Mouse (Mus musculus) embryonic facial prominence, embryonic 10.5 days (tissue): ENCODE measurements around the gene Mettl7a1. TPM values are rescaled to one million over a fixed set of nuclear protein-coding genes. Genes with fewer than 3 reads are reported as not detected.
"Not testable (repeated sequence)": the region's sequence is repeated elsewhere in the genome, so short reads cannot be mapped to it uniquely, and the experiment has no call there.

Experiments used
- DNase-seq: peaks from one replicate; pipeline ENCODE4 v3.0.0-alpha.2; 2017; ENCODE audit warnings: low spot score
- H3K27ac ChIP-seq: fragments of 300-500 bp; sonication (generic); replicated peaks from 2 replicates; pipeline ENCODE4 v1.5.1; 2016; ENCODE audit warnings: mild to moderate bottlenecking
- H3K27me3 ChIP-seq: fragments of 300-500 bp; sonication (generic); replicated peaks from 2 replicates; pipeline ENCODE4 v1.6.1; 2016; ENCODE audit warnings: low read depth, mild to moderate bottlenecking; ENCODE audit not compliant: poor library complexity, severe bottlenecking
- H3K36me3 ChIP-seq: fragments of 300-500 bp; sonication (generic); replicated peaks from 2 replicates; pipeline ENCODE4 v1.6.1; 2016; ENCODE audit warnings: mild to moderate bottlenecking, moderate library complexity
- H3K4me1 ChIP-seq: fragments of 300-500 bp; sonication (generic); 2 replicates; pipeline ENCODE4 v1.6.1; 2016
- H3K4me3 ChIP-seq: fragments of 300-500 bp; sonication (generic); 2 replicates; pipeline ENCODE4 v1.5.1; 2016; ENCODE audit warnings: mild to moderate bottlenecking, moderate library complexity
- H3K9me3 ChIP-seq: fragments of 300-500 bp; sonication (generic); 2 replicates; pipeline ENCODE4 v1.6.1; 2016; ENCODE audit warnings: mild to moderate bottlenecking
- WGBS: fragments of 180-500 bp; shearing (Covaris S2); methylation state at CpG from one replicate; pipeline ENCODE4 v1.1.7; 2016; 5-methylcytosine and 5-hydroxymethylcytosine counted together
- polyA plus RNA-seq: library from polyadenylated mRNA; unstranded; fragments of >200 nt; fragmentation: Nextera tagmentation; extraction: Ambion mirVana; gene quantifications from 2 replicates; pipeline ENCODE4 v1.2.1, GENCODE M21; 2016

Mettl7a1 gene
- polyA plus RNA-seq, 1 experiment from 2014 or later: 3.3 TPM

- DNase-seq: no peak
- H3K9me3 ChIP-seq: no peaks in the 10 kb centered on the region; the same call in none of the 2 replicates
- H3K27ac ChIP-seq: no peak within 1 kb of the TSS
- H3K27me3 ChIP-seq: no peaks in the 10 kb centered on the region
- H3K4me1 ChIP-seq: peaks cover 12% of the 10 kb centered on the region
- 78% methylated on average over 7 of the region's 7 CpGs for WGBS
- H3K36me3 ChIP-seq: no peaks in the 10 kb centered on the region
- no peak within 1 kb of the TSS for H3K4me3 ChIP-seq
Observed at GRCm38 (mm10) chr15:100364242-100364641, 60.3 kb downstream of the Mettl7a1 start, which contains the start of gene Higd1c. Gene Higd1c (plus strand): TSS chr15:100364542.

GRCm38 (mm10) chr15:100365967-100366366 is 62.0 kb downstream of the Mettl7a1 start:
- not testable (repeated sequence) for H3K9me3 ChIP-seq, H3K27ac ChIP-seq, DNase-seq, H3K4me3 ChIP-seq, H3K36me3 ChIP-seq, H3K27me3 ChIP-seq
- whole genome bisulfite sequencing: 58% methylated on average over 9 of the region's 9 CpGs
- H3K4me1 ChIP-seq: peaks cover 15% of the 10 kb centered on the region

- no peak overlapping the region for H3K4me3 ChIP-seq
- no peaks in the 10 kb centered on the region; the same call in none of the 2 replicates for H3K9me3 ChIP-seq
- peaks cover 15% of the 10 kb centered on the region for H3K4me1 ChIP-seq
- DNase-seq: no peak
- H3K27ac ChIP-seq: no peak overlapping the region
- WGBS: 92% methylated on average over 7 of the region's 7 CpGs
- no peaks in the 10 kb centered on the region for H3K27me3 ChIP-seq
- H3K36me3 ChIP-seq: no peaks in the 10 kb centered on the region
Observed at GRCm38 (mm10) chr15:100367119-100367518, 63.2 kb downstream of the Mettl7a1 start.

- Histone ChIP-seq H3K4me1 (peaks cover 7% of the 10 kb centered on the region; the same call in 1 of the 2 replicates), H3K27me3 (no peaks in the 10 kb centered on the region), H3K9me3 (no peaks in the 10 kb centered on the region), H3K27ac (no peak overlapping the region), H3K4me3 (no peak overlapping the region), H3K36me3 (no peaks in the 10 kb centered on the region)
- WGBS: 36% methylated on average over 5 of the region's 5 CpGs
- peak; percentile 63 for DNase-seq
Observed at GRCm38 (mm10) chr15:100375066-100375465, 71.1 kb downstream of the Mettl7a1 start.

GRCm38 (mm10) chr15:100377847-100378505 is 74.0 kb downstream of the Mettl7a1 start:
- H3K4me1 ChIP-seq, H3K27ac ChIP-seq, H3K36me3 ChIP-seq, DNase-seq, H3K27me3 ChIP-seq, H3K9me3 ChIP-seq, H3K4me3 ChIP-seq: not testable (repeated sequence)
- WGBS: 39% methylated on average over 4 of the region's 9 CpGs

Other genes with a start within 250 kb of the Mettl7a1 start
- 36.8 and 42.2 TPM in 2 replicates for gene Atf1, start 76.3 kb upstream of the Mettl7a1 start, polyA plus RNA-seq
- gene Tmprss12, start 23.3 kb upstream of the Mettl7a1 start, polyA plus RNA-seq: not detected in 2 replicates
- not detected in 2 replicates for gene Mettl7a3, start 30.8 kb downstream of the Mettl7a1 start, polyA plus RNA-seq
- gene Methig1, start 49.0 kb downstream of the Mettl7a1 start, polyA plus RNA-seq: not detected in 2 replicates
- gene Mettl7a2, start 49.1 kb downstream of the Mettl7a1 start, polyA plus RNA-seq: not detected in 2 replicates
- gene Higd1c, start 60.4 kb downstream of the Mettl7a1 start, polyA plus RNA-seq: not detected in 2 replicates
- 0.05 TPM in 1 of 2 replicates, not detected in the other for gene Gm5475, start 118.0 kb downstream of the Mettl7a1 start, polyA plus RNA-seq
- 25.0 and 28.3 TPM in 2 replicates for gene Slc11a2, start 120.9 kb downstream of the Mettl7a1 start, polyA plus RNA-seq
- 36.5 and 38.6 TPM in 2 replicates for gene Letmd1, start 164.9 kb downstream of the Mettl7a1 start, polyA plus RNA-seq
- gene Csrnp2, start 191.3 kb downstream of the Mettl7a1 start, polyA plus RNA-seq: 24.2 and 25.4 TPM in 2 replicates
- 36.9 and 38.2 TPM in 2 replicates for gene Tfcp2, start 247.9 kb downstream of the Mettl7a1 start, polyA plus RNA-seq